Mouse (Mus musculus): ENCODE measurements around the gene Ing2.

The Ing2 gene

DNA sequence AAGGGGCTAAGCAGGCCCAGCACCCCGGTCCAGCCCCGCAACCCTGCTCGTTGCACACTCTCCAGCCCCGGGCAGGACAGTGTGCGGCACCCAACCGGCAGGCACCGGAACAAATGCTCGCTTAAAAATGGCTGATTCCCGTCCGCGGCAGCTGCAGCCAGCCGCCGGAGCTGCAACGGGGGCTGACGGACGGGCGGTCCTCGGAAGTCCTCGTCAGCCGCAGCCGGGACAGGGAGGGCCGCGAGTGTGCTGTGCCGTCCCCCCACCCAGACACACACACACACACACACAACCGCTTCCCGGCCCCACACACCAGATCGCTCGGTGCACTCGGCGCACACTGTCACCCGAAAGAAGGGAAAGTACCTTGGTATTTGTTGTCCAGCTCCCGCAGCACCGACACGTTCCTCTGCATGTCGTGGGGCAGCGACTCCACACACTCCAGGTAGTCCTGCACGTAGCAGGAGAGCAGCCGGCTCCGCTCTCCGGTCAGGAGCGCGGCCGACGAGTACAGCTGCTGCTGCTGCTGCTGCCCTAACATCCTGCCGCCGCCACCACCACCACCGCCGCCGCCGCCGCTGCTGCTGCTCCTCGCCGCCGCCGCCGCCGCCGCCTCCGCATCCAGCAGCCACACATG, 1.1 kb downstream of the Ing2 start:
- DNase-seq: peak in 1 of 2 experiments; percentile 24

DNA sequence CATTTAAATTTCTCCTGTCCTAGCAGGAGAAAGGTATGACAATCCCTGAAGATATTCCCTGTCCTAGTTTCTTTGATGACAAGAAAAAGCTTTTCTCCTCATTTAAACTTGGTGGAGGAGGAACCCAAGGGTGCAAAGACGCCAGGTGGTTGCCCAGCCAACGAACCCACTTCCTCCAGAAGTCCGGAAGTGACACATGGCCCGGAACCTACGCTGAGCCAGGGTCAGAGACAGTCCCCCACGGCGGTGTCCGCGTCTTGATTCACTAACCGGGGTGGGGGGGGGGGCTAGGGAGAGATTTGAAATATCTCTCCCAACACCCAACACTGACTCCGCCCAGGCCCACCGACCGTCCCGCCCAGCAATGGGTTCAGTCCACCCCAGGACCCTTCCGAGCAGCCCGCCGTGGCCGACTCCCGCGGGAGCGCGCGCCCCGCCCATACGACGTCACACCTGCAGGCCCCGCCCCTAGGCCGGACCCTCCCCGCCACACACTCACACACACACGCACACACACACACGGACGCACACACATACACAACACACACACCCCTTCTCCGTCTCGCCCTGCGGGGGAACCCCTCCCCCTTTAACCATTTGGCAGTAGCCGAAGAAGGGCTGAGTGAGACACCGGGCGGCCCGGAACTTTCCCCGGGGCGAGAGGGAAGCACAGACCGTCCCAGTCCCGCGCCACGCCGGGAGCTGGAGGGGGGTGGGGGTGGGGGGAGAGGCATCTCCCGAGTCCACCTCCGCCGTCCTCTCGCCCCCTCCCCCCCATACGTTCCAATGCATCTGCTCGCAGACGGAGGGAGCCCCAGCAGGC, 1.8 kb downstream of the Ing2 start:
- peak; percentile 89 to 96 for DNase-seq

DNA sequence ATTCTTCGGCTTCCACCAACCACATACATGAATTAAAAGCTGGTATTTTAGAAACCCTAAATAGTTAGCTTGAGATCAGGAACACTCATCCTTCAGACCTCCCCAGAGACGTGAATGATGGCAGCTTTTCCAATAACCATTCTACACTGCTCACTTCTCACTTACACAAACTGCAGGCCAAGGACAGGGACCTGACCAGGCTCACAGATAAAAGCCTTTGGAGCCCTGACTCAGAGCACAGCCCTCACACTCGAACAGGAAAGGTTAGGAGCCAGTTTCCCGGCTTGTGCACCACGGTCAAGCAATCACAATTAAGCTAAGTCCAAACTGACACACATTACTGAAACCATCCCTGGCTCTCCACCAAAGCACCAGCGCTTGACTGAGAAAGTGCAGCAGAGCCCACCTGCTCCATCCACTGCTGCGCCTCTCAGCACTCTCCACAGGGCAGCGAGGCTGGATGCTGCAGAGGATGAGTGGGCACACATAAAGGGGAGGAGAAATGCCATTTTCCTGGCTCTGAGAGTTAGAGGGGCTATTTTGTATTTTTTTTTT, 11.0 kb downstream of the Ing2 start:
- DNase-seq: peak in 1 of 2 experiments; percentile 13

DNA sequence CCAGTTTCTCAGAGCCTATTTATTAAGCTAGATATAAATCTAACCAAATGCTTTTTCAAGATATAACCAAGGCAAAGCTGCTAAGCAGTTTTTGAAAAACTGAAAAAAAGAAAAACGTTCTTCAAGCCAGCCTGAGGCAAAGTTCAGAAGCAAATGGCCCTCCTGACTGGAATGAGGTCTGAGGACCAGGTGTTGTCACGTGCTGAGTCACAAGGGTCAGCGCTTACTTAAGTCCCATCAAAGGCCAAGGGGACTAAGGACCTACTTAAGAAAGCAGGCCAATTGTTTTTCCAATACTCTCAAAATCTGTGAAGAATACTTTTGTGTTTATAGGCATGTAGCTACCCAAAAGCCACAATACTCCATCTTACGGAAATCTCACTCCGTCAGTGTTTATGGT, 12.2 kb downstream of the Ing2 start:
- DNase-seq: peak; percentile 71 to 73

DNA sequence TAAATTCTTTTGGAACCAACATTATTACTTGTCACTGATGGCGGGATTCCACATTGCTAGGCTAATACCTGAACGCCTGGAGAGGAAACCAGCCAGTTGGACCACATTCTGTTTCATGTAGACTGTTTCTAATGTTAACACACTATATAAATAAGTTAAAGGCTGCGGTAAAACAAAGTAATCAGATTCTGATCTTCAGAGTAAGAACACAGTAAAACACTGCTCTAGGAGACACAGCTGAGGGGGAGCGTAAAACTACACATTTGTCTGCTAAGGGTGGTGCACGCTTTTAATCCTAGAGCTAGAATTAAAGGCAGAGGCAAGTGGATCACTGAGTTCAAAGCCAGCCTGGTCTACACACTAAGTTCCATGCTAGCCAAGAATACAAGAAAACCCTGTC, 12.6 kb downstream of the Ing2 start:
- DNase-seq: no peak

DNA sequence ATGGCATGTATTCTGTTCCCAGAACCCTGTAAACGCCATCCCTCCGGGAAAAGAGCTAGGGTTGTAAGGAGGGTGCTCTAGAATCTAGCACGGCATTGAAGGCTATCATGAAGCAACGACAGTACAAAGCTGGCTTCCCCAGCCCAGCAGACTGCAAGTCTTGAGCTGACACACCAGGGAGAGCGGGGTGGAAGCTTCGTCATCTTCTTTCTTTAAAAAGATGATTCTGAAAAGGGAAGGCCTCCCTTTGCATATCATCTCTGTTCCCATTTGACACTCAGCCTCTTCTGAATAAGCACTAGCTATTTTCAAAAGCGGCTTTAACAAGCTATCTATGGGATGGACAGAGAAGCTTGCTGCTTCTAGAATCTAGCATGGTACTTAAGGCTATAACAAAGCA, 15.0 kb downstream of the Ing2 start:
- DNase-seq: no peak

DNA sequence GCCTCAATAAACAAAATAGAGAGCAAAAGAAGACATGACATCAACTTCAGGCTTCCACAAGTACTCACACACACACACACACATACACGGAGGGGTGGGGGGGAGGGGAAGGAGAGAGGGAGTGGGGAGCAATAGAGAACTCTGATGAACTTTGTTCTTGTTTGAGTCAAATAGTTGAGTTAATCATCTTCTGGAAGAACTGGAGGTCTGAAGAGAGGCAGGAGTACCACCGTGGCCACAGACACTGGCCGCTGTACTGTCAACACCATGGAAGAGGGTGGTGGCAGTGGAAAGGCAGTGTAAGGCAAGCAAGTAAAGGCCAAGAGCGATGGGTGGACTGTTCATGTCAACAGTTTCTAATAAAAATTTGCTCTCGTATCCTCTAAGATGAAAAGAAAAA, 15.9 kb downstream of the Ing2 start:
- peak in 1 of 2 experiments; percentile 17 for DNase-seq

DNA sequence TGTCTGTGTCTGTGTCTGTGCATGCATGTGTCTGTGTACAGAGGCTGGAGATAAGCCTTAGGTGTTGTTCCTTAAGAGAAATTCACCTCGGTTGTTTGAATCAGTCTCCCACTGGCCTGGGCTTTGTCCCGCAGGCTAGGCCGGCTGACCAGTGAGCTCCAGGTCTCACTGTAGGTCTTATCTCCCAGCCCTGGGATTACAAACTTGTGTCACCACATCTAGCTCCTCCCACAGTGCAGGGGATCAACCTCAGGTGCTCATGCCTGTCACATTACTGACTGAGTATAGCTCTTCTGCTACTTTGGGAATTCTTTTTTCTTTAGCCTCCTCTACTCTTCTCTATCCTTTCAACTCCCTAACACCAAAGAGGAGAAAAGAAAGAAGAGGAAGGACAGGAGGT, 20.9 kb downstream of the Ing2 start:
- no peak for DNase-seq

DNA sequence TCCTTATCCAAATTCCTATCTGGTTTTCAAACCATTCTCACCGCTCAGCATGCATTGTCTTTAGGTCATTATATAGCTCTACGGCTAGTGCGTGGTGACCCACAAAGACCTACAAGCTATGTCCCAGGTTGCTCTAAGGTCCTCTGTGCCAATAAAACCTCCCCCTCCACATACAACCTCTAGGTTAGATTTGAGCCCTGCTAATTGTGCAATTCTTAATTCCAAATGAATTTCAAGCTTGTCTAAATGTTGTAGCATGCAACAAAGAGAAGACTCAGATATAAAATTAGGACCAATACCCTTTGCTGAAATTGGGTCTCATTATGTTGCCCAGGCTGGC, 22.6 kb downstream of the Ing2 start:
- DNase-seq: no peak

DNA sequence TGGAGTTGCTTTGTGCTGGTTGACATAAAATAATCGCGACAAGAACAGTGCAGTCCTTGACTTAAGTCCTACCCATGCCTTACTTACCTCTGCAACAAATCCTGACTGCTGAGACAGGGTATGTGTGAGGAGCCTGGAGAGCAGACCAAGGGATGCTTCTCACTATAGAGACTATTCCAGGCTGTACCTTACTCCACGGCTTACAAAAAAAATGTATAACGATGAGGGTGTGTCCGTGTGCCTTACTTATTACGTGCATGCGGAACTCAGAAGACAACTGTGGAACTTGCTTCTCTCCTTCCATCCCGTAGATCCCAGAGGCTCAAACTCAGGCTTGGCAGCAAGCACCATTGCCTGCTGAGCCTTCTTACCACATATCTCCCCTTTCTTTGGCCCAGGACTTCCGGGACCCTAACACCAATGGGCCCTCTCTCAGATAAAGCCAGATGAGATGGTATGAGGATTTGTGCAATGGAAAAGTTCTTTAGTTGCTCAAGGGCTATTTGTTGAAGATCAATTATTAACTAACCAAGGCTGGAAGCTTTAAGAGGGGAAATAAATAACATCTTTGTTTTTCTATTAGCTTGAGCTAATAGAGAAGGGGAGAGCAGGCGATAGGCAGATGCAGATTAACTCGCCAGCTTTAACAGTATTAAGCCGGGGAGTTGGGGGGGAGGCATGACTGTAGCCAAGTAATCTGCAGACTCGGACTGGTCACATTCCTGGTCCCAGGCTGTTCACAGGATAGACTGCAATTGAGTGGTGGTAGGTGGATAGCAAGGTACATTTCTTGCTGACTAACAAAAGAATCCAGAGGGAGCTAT, 23.2 kb downstream of the Ing2 start:
- DNase-seq: peak; percentile 50 to 74

DNA sequence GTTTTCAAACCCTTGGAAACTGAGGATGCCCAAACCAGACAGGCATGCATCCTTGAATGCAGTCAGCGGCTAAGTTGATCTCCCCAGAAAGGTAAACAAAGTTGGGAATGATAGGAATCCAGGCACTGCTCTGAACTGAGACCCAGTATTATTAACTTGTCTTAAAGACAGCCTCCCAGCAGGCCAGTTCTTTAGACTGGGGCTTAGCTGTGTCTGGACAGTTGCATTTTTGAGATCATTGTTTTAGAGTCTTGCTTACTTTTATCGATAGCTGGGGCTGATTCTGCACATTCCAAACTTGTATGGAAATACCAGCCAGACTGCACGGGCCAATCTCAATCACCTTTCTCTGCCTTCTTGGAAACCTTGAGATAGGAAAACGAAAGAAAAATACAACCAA, 24.5 kb downstream of the Ing2 start:
- no peak for DNase-seq

DNA sequence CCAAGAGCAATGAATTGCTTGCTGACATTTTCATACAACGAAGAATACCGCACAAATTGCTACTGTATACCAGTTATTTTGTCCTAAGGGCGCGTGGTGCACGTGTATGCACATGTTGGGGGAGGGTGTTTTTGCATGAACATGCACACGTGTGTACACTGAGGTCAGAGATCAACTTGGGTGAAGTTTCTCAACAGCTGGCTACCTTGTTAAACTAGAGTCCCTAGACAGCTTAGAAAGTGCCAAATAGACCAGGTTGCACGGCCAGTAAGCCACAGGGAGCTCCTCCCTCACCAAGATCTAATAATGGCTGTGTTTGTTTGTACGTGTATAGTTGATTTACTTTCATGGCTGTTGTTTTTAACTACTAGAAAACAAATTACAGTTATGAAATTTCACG, 25.8 kb downstream of the Ing2 start:
- DNase-seq: no peak

DNA sequence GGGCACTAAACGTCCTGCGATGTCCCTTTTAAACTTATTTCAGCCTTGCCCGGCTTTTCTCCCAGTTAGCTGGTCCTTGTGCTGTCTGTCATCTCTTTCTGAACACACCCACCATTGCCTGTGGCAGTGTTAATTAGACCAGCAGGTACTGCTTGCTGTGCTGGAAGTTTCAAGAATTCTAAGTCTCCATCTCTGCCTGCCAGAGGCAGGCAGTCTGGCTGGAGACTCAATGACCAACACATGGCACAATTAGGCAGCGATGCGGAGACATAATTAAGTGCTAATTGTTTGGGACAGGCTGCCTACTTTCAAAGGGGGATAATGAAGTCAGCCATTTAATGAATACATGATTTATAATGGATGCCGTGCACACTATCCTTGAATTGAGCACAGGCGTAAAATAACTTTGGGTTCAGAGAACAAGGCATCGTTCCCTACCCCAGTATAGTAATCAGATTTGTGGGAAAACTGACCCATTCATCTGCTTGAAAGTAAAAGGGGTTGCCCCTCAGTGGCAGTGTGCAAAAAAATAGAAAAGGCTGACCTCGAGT, 32.8 kb downstream of the Ing2 start:
- no peak for DNase-seq

DNA sequence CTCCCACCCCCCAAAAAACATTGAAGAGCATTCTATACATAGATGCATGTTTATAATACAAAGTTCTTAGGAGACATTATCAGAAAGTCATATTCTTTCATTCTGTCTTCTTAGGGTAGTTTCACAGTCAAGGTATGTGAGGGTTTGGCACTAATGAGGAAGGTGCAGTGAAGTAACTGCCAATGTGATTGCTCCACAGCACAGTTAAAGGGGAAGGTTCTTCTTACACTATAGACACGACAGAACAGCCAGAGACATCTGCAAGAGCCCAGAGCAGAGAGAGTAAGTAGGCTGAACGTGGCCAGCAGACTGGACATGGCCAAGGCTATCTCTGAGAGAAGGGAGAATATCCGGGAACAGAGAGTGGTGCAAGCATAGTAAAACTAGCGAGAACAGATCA, 38.2 kb downstream of the Ing2 start:
- DNase-seq: no peak

DNA sequence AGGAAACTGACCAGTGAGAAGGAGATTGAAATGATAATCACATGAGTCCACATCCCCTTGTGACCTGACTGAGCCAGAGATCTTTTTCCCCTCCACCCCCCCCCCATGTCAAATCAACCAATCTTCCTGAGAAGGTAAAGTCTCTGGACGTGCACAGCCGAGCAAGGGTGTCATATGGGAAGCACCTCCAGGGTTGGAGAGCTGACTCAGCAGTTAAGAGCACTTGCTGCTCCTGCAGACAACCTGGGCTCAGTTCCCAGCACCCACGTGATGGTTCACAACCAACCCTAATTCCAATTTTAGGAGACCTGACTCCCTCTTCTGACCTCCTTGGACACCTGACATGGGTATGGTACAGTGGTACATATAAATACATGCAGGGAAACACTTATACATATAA, 39.3 kb downstream of the Ing2 start:
- DNase-seq: no peak

DNA sequence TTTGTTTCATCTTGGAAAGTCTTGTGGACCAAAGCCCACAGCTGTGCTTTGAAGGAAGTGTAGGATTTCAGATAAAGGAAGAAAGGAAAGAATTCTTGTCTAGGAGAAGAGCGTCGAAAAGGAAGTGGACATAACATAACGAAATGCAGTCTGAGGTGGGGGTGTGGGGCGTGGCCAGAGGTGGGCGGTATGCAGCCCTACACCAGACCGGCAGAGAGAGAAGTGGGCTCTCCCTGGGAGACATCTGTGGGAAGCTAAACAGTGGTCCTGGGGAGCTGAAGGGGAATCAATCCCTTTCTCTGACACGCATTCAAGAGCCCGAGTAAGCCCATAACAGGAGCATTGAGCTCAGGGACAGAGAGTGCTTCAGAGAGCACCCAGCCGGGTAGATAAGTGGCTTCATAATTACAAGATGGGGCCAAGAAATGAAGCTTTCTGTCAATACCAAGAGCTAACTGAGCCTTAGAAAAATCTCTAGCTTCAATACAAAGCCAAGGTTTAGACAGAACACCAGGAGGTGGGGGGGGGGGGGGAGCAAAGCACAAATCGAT, 40.5 kb downstream of the Ing2 start:
- no peak for DNase-seq

DNA sequence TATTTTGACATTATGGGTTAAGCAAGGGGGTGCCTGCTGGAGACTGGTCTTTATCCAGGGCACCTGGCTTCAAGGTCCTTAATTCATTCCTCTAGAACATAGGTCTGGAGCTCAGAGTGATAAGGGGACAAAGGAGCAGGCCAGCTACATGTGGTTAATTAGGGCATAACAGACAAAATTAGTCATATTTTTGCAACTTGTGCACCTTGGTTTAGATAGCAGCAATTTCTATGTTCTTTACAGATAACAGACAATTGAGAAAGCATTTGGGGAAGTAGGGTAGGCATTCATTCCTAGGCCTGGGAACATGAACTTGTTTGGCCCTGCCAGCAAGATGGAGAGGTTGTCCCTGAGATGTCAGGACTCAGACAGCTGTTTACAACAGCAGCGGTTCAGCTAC, 54.2 kb downstream of the Ing2 start:
- no peak for DNase-seq
